Mouse (Mus musculus) right cerebral cortex, postnatal 10 days (tissue): ENCODE measurements around the gene Bcas3.

Source experiments
- DNase-seq, 2 experiments: peaks; one replicate each; pipeline ENCODE4 v3.0.0; 2021; ENCODE audit warnings: low spot score in 2 of 2

The Bcas3 gene

DNA sequence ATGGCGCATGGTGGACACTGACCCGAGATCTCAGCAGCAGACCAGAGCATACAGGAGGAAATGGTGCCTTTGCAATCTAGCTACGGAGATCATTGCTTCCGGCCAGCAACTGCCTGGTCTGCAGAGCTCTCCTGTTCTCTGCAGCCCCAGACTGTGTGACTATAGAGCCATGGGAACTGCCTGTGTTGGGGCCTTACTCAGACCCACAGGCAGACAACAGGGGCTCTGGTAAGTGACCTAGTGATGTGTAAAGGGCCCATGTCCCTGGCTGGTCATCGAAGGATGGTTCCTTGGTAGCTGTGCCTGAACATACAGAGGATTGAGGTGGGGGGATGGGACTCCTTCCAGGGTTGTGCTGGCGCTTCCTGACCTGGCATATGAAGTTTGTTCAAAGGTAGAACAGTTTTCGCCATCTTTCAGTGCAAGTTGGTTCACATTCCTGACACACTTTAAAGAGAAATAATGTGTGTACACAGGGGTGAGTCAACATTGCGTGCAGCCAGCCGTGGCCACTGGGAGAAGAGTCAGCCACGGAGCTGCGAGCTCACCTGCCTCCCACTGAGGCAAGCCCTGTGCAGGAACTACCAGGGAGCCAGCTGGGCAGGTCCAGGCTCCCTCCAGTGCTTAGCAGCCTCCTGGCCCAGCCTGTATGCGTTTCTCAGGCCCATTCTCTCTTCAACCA, 439.7 kb downstream of the Bcas3 start:
- DNase-seq, result no peak

DNA sequence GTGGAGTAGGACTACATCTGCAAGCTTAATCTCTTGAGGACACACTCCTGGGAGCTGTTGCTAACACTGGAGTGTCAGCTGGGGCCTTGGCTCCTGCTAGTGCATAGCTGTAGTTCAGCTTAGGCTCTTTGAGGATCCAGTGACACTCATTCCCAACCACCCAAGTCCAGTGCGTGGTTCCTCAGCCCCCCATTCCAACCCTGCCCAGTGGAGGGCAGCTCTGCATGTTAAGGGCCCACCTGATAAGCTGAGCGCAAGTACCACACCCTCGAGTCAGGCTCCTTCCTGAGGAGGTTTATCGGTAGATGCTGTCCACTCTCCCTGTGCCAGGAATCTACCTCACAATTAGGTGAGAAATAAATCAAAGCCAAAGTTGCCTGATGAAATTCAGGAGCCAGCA, 446.5 kb downstream of the Bcas3 start:
- no peak for DNase-seq

DNA sequence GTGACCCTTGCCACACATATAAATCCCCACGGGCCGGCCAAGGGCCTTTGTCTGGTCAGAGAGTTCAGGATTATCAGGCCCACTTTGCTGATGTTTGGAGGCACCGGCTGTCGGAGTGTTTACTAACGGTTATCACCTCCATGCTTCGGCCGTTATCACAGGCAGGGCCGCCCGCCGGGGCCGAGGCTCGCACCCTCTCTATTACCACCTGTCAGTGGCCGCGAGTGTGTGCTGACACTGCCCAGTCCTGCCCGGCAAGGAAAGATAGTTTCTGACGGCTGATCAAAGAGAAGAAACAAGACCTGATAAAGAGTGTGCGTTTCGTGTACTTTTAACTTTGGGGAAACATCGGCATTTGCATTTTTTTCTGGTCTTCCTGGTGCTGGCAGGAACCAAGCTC, 446.9 kb downstream of the Bcas3 start:
- DNase-seq, result no peak

DNA sequence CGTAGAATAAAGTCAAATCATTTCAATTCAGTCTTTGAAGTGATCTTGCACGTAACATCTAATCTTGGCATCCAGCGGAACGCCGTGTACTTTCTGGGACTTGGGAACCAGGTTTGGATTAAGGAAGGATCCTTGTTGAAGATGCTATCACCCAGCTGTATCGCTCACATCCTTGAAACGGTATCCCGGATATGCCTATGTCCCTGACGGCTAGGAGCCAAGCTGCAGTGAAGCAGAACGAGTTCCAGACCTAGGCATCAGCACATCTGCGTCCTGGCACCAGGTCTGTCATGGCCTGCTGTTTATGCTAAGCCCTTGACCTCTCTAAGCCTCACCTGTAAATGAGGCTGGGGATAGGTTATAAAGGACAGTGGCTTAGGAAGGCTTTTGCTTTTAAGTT, 447.4 kb downstream of the Bcas3 start:
- DNase-seq, result no peak

DNA sequence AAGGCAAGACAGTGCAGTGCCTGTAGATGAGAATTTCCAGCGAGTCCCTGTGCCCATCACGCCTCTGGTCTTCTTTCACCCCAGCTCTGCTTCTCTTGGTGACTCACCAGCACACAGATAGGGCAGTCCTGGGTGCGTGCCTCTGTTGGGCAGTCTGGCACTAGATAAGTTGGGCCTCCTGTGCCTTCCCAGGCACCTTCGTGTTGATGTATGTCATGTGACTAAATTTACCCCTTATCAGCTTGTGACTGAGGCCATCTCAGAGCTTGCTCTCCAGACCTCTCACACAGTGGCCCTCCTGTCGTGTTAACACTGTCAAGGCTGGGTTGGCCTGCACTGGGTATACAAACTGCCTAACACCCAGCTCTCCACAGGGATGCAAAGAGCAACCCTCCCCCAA, 451.1 kb downstream of the Bcas3 start:
- no peak for DNase-seq

DNA sequence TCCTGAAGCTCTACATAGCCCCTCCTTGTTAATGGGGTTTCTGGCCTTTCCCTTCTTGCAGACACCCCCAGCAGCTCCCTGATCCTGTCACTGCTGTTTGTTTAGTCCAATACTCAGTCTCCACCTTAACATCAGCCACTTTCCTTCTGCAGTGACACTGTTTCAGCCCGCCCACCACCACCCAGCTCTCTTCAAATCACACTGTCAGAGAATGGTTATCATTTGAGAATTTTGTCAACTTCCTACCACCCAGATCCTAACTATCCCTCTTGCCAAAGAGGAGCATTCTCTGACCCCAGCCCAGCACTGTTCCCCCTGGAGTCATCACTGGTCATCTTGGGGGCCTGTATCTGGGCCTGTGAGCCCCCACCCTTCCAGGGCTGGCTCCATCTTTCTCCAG, 452.8 kb downstream of the Bcas3 start:
- DNase-seq, result no peak

DNA sequence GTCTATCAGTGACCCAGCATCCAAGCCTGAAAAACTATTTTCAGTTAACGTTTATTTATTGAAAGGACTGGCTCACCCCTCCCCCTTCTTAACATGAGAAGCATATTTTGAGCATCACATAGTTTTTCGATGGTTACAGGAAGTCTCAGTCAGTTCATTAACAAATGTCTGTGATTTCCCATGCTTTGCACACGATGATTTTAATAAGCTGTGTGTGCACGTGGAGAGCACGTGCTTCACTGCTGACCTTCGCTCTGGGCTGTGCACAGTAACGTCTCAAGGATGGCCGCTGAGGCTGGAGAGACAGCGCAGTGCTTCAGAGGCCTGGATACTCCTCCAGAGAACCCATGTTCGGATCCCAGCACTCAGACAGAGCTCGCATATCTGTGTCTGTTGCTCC, 454.4 kb downstream of the Bcas3 start:
- DNase-seq, result no peak

DNA sequence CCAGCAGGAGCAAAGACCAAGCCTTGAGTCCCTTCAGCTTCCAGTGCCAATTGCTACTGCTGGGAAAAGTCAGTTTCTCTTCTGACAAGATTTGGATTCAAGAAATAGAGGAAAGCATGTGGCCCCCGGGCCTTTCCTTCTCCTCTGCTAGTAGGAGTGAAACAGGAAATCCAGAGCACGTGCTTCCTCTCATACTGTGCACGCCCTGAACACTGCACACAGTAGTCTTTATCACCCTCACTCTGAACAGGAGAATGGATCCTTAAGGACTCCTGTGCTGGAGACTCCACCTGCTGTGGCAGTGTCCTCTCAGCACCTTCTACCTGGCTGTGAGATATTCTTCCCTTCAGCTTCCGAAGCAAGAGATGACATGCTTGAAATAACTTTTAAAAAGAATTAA, 458.3 kb downstream of the Bcas3 start:
- DNase-seq, result no peak

DNA sequence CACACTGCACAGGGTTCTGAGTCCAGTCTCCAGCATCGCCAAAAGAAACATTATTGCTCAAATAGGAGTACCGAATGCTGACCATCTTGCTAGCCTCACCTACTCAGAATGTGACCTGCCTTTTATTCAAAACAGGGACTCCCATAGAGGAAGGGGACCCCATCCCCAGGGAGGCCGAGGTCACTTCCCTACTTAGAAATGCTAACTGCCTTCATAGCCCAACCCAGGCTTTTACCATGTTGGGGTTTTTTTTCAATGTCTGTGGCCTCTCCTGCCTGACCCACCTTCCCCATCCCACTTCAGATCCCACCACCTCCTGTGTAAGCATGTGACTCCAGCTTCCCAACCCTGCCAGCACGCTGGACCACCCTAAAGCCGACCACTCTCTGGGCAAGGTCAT, 458.7 kb downstream of the Bcas3 start:
- DNase-seq, result no peak

DNA sequence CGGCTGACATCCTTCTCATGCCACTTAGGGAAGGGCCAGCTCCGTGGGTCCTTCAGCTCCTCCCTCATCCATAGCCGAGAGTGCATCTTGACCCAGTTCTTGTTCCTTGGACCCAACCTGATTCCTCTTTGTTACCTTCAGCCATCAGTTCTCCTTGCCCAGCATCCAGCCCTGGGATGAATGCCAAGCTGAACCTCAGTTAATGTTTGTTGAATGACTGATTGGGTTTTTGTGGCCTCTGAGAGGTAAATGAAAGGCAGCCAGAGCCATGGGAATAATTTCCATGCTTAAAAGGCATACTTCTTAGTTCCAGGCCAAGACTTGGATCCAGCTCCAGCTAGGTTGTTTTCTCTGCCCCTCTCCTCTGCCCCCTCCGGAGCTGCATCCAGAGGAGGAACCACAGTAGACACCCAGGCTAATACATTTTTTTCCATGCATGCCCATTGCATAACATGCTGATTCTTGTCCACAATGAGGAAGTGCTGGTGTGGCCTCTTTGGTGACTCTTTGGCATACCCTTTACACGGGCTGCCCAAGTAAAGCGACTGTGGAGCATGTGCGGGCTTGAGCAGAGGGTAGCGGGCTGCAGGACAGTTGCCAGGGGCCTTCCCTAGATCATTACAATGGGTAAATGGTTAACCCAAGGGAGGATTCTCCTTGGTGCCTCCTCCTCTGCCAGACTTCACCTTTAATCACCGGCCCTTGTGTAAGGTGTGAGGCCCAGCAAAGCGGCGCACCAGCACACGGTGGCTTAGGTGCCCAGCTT, 459.4 kb downstream of the Bcas3 start:
- DNase-seq, result no peak

DNA sequence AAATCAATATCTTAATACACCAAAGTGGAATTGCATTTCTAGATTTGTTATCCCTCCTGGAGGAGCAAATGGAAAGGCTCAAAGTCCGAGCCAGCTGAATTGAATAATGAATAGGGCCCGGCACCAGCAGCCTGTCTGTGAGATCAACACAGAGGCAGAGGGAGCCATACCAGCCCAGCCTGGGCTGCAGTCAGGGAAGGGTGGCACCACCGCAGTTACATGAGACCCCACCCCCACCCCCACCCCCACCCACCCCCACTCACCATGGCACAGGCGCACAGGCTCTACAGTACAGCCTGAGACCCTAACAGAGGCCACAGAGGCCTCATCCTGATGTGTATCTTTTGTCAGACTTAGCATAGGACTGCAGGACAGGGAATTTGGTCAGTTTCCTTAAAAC, 461.7 kb downstream of the Bcas3 start:
- no peak for DNase-seq

DNA sequence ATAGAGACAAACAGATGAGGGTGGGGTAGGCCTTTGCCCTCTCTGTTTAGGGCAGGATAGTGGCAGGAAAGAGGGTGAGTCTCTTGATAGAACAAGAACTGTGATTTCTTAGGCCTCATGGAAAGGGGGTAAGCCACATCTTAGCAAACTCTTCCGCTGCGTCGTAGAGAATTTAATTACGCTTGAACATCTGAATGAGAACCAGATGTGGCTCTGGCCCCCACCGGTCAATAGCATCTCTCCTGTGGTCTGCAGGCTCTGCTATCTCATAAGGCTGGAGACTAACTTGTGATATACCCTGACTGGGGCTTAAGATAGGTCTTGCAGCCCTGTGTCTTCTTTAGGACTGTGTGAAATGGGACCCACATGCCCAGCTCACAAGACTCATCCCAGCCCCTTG, 463.5 kb downstream of the Bcas3 start:
- DNase-seq, result no peak

DNA sequence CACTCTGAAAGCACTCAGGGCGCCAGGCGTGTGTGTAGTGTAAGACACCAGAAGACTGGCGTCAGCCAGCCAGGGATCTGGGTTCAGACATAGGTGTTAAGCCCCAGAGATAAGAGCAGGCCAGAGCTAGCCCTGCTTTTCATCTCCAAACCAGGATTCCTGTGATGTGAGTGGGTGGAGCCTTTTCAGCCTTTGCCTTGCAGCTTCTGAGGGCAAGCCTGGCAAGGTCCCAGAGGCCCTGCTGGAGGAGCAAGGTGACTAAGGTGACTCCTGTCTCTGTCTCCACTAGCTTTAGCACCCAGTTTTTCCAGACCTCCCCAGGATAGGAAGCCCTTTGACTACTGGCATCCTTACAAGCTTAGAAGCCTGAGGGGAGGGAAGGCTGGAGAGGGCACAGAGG, 465.4 kb downstream of the Bcas3 start:
- no peak for DNase-seq

DNA sequence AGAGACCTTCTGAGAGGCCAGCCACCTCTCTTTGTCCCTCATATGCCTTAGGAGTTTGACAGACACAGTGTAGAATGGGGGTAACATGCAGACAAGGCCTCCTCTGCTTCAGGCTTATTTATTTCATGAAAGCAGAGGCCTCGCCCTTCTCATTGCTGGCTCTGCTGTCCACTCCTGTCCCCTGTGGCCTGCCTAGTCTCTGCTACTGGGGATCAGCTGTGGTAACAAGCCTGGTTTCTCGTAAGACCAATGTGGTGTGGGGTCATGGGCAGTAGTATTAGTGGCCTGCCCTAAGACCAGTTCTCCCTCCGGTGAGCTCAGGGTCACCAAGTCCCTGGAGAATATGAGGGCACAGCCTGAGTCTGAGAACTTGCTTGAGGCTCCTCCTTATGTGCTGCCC, 468.0 kb downstream of the Bcas3 start:
- no peak for DNase-seq

DNA sequence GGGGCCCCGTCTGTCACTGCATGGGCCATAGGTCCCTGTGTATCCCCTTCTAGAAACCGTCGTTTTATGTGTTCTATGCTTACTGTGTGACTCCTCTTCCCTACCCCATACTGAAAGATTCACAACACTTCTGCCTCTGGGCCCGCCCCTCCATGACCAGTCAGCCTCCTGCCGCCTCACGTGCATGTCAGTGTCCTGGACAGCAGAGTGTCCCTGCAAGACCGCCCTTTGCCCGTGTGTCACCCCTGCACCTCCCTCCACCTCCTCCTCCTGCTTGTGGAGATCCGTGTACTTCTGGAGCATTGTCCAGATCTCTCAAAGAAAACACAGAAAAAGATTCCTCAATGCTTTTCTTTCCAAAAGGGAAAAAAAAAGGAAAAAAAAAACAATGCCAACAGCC, 468.7 kb downstream of the Bcas3 start:
- no peak for DNase-seq

DNA sequence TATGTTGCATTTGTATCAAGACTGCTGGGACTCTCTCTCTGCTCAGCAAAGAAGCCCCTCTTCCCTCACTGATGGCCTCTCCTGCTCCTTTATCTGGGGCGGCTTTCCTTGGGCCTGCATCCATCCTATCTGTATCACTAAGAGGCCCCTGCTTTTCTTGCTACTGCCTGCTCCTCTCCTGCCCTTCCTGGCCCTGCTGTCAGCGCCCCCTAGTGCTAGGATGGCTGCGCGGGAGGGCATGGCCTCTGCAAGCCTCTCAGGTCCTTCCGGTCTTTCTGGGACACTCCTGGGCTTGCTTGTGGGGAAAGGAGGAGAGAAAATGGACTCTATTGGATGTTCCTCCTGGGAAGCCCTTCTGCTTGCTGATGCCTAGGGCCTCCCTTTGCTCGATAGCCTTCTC, 470.2 kb downstream of the Bcas3 start:
- peak in 1 of 2 experiments; percentile 69 for DNase-seq

DNA sequence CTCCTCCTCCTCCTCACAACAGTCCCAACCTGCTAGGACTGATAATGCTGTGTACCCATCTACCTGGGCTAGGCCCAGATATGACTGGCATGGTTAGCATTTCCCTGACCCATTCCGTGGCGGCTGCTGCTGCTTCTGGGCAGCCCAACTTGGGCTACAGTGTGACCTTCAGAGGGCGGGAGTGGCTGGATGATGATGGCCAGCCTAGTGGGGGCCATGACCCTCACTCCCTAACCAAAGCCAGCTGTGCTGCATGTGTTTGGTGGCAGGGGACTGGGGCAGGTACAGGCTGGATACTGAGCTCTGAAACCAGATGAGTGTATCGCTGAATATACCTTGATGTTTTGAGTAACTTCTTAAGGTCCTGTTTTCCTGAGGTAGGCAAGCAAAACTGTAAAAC, 470.8 kb downstream of the Bcas3 start:
- DNase-seq, result no peak

DNA sequence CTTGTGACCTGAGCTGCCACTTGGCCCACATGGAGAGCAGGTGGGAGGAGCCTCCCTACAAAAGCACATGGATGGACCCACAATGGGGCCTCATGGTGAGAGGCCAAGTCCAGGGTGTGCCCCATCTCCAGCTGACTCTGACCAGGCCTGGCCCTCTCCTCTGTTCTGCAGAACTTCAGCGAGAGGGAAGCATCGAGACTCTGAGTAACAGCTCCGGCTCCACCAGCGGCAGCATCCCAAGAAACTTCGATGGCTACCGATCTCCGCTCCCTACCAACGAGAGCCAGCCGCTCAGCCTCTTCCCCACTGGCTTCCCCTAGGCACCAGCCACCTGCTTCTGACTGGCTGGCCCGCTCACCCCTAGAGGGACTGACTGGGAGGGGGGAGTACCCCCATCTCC, 472.1 kb downstream of the Bcas3 start:
- no peak for DNase-seq

DNA sequence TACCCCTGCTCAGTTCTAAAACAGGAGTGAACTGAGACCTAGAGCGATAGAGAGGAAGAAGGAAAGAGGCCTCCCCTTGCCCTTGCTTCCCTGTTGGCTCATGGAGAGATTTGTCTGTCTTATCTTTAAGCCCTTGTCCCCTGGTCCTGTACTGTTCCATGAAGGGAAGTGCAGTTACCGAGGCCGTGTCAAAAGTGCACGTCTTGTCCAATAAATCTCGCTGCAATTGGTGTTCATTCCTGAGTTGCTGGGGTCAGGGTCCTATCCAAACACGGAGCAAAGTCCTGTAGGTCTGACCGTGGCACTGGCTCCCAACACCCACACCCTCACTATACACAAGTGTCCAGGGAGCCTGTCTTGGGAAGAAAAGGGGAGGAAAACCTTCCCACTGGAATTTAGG, 472.9 kb downstream of the Bcas3 start:
- no peak for DNase-seq

DNA sequence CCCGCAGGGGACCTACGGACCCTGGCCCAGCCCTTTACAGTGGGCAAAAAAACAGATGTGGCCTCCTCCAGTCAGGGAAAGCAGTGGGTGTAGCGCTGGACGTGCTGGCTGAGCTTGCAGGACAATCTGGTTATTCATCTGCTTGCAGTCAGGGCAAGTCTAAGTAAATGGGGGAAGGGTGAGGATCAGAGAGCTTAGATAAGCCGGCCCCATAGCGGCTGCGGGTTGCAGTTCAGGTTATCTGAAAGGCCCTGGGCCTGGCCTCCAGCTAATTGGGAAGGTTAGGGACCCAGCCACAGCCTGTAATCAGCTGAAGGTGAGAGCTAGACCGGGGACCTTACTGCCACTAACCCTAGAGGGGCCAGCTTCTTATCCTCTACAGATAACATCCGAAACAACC, 474.4 kb downstream of the Bcas3 start:
- DNase-seq, result no peak

DNA sequence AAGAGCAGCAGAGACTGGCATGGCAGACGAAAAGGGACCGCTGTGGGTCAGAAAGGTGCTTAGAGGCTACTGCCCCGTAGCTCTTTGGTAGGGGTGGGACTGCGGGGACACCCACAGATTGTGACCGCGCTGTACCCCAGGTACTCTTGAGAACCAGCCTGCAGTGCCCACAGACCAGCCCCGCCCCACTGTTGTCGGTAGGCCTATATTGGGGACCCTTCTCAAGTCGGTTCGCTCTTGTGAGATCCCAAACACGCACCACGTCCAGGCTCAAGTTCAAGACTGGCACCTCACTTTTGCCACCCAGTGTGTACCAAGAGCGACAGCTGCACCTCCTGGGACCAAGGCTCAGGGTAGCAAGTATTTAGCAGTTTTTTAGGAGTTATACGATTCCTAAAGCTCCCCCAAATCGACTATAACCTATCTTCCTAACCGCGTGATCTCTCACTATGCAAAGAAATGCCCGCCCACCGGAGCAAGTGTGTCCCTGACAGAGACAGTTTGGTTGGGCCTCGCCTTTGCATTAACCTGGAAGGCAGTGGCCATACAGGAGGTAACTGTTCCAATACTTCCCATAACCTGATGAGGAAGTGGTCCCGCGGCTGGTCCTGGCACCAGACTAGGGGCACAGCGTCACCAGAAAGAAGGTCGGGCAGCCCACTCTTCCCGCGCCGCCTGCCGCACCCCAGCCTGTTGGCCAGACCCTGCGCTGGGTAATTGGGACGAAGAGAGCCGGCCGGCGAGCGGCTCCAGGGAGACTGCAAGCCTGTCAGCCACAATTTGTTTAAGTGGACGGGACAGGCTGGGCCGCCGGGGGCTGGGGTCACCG, 475.9 kb downstream of the Bcas3 start:
- no peak for DNase-seq

DNA sequence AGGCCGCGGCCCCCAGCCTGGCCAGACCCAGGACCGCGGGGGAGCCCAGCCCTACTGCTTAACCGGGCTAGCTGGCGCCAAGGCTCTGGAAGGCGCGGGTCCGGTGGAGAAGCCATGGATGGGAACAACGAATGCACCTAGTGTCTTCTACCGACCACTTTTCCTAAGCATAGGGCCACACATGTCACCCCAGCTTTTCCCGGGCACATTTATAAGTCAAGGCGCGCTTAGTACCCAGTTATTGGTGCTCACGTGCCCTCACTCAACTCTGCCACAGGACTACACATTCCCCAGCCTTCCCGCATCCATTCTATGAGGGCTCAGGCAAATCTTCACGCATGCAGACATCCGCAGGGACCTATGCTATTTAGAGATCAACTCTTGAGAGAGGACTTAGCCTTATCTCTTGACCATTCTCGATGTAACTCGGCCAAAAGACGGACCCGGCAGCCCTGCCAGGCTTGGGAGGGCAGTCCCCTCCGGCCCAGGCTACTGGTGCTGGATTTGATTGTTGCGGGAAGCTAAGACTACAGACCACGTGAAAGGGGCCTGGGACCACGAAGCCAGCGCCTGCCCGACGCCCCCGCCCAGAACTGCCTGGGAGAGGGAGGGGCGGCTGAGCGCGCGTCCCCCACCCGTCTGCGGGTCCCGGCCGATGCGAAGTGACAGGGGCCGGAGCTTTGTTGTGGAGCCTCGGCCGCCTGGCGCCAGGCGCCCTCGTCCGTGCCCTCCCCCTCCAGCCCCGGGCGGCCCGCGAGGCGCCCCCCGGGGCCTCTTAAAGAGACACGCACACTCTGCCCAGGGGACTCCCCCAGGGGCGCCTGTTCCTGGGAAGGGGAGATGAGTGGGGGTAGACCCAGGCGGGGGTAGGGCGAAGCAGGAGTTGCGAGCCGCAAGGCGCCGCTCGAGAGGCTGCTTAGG, 476.8 kb downstream of the Bcas3 start:
- no peak for DNase-seq
